Mouse (Mus musculus) cortical plate, adult 2 months (tissue): ENCODE measurements around the gene Sacm1l.

ENCODE experiments used
- CTCF ChIP-seq: fragments of 200-500 bp; IDR thresholded peaks from 2 replicates; pipeline ENCODE4 v1.5.1; 2011; ENCODE audit warnings: mild to moderate bottlenecking, control low read depth, low read length; ENCODE audit not compliant: insufficient read depth; ENCODE audit errors: extremely low read depth
- POLR2A ChIP-seq: fragments of 200-500 bp; IDR thresholded peaks from 2 replicates; pipeline ENCODE4 v1.6.1; 2011; ENCODE audit warnings: mild to moderate bottlenecking, low read length, control low read depth; ENCODE audit not compliant: insufficient read depth; ENCODE audit errors: extremely low read depth

DNA sequence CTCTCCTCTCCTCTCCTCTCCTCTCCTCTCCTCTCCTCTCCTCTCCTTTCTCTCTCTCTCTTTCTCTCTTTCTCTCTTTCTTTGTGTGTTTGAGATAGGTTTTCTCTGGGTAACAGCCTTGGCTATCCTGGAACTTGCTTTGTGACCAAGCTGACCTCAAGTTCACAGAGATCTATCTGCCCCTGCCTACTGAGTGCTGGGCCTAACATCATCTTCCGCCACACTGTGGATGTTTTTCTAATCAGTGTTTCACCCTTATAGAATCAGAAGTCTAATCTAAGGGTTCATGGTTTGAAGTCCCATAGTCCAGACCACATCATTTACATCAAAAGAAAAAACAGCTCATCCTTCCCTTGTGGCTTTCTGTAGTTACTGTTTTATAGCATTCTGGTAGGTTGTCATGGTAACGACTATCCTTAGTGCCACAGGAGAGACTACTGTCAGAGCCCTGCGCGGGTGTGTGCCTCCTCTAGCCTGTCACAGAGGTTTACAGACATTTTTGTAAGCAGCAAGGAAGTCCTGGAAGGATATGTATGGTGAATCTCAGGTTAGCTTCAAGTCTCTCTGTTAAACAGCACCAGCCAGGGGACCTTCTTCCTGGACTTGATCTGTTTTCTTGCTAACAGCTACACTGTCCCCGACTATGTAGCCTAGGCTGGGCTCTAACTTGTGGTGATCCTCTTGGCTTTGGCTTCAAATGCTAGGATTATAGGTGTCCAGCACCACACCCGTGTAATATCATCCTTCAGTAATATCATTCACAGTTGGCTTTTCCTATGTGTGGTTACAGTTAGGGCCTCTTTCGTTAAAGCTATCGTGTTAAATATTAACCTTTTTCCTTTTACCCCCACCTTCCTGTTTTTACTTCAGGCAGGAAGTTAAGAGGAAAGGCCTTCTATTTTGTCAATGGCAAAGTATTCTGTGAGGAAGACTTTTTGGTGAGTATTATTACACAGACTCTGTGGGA lies 19.6 kb upstream of the Sacm1l start:
- no peak for TF ChIP-seq POLR2A
- no peak for TF ChIP-seq CTCF
